Mouse (Mus musculus): ENCODE measurements around the gene Crocc2.

GRCm38 (mm10) chr1:93245936-93246335 lies 77.4 kb downstream of the Crocc2 start:
- TF ChIP-seq CTCF (IDR thresholded peaks at IDR 0.05; ENCODE audit: control insufficient read depth, insufficient read depth, insufficient read length) (no peak), USF1 (IDR thresholded peaks at IDR 0.05; ENCODE audit: low read depth) (no peak), MAX (IDR thresholded peaks at IDR 0.05) (no peak), MYOD1 (IDR thresholded peaks at IDR 0.05; ENCODE audit: control insufficient read depth, insufficient read length, low read depth) (no peak), MYOG (IDR thresholded peaks at IDR 0.05; ENCODE audit: control insufficient read depth, extremely low read depth, insufficient read length) (no peak), FOSL1 (IDR thresholded peaks at IDR 0.05; ENCODE audit: insufficient read depth, low read length, poor library complexity, severe bottlenecking) (no peak), CEBPB (IDR thresholded peaks at IDR 0.05; ENCODE audit: low read depth) (no peak)

Data from C2C12 (cell line).